Mouse (Mus musculus) heart, adult 2 months (tissue): Measurements from ENCODE around the gene Ugt1a5.

ENCODE experiments used
- CTCF ChIP-seq: fragments of 200-600 bp; IDR thresholded peaks from 2 replicates; pipeline ENCODE4 v1.8.1; 2022; ENCODE audit warnings: antibody characterized with exemption, mild to moderate bottlenecking, moderate library complexity
- POLR2A ChIP-seq: fragments of 200-500 bp; IDR thresholded peaks from 2 replicates; pipeline ENCODE4 v1.6.1; 2011; ENCODE audit warnings: mild to moderate bottlenecking, low read depth, low read length, control low read depth; ENCODE audit not compliant: insufficient read depth

GRCm38 (mm10) chr1:88223591-88223990 lies 57.8 kb downstream of the Ugt1a5 start:
- no peak for TF ChIP-seq POLR2A
- TF ChIP-seq CTCF: no peak
